In the genomic region with DNA sequence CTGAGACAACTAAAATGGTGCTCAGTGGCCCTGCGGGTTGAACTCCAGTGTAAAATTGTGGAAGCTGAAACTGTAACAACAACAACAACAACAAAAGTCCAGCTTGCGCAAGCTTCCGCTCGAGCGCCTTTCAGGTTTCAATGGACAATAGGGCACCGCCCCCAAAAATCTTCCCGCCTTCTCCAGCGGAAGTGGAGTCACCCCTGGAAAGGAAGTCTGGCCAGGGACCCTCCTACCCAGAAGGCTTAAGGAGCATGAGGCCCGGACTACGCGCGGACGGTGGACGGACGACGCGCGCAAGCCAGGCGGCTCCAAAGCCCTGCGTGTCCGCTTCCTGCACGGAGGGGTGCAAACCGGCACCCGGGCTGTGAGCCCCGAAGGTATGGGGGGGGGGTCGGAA, we compare ENCODE assay signal across 20 mouse cellular contexts. TPM values are rescaled to one million over a fixed set of nuclear protein-coding genes. Genes with fewer than 3 reads are reported as not detected.
"Had no signal": no experiment of that assay in that cellular context is flagged by ENCODE, and none has a peak within 500 bp of the region (broad histone marks: within the 10 kb centered on the region; RNA-seq: fewer than 3 reads in every experiment).

No protein-coding gene starts in this region.

- ATAC-seq: midbrain, embryonic 13.5 days; midbrain, embryonic 15.5 days had no signal

- DNase-seq: lung, adult 18-20 months; lung, embryonic 14.5 days; lung, postnatal 10 days; lung, postnatal 4 days; right cerebral cortex, postnatal 14 days; thymus, adult 18-20 months; thymus, postnatal 14 days; thymus, postnatal 36 days had no signal

- H3K27me3 ChIP-seq: neural tube, embryonic 12.5 days; stomach, embryonic 15.5 days had no signal

- H3K27ac ChIP-seq: midbrain, embryonic 13.5 days; midbrain, embryonic 15.5 days; neural tube, embryonic 12.5 days; stomach, embryonic 15.5 days; stomach, postnatal 0 days had no signal

- H3K4me1 ChIP-seq: midbrain, embryonic 13.5 days; midbrain, embryonic 15.5 days; neural tube, embryonic 12.5 days; stomach, embryonic 15.5 days had no signal

- H3K36me3 ChIP-seq: midbrain, embryonic 13.5 days; midbrain, embryonic 15.5 days; neural tube, embryonic 12.5 days; stomach, embryonic 15.5 days had no signal

- H3K4me3 ChIP-seq: midbrain, embryonic 13.5 days; midbrain, embryonic 15.5 days; neural tube, embryonic 12.5 days; stomach, embryonic 15.5 days had no signal

RNA-seq across cellular contexts. Expression of gene AU015836, which starts 11.9 kb away (rescaled TPM):
- total RNA-seq: midbrain, postnatal 0 days; monocyte, adult 5-6 weeks; neutrophil, adult 5-6 weeks had no signal
- polyA plus RNA-seq: lung, embryonic 14.5 days; lung, embryonic 16.5 days; midbrain, embryonic 13.5 days; midbrain, embryonic 15.5 days; midbrain, postnatal 0 days; neural tube, embryonic 12.5 days; neural tube, embryonic 14.5 days; spleen, adult 2 months; thymus, postnatal 0 days had no signal
